Mouse (Mus musculus) central nervous system, embryonic 18 days (tissue): ENCODE data around the gene Srsf6. TPM values are rescaled to one million over a fixed set of nuclear protein-coding genes. Genes with fewer than 3 reads are reported as not detected.

Experiments used
- polyA plus RNA-seq: library from polyadenylated mRNA; depleted of rRNA; stranded (reverse); fragments of >200 nt; gene quantifications from 2 replicates; pipeline ENCODE4 v1.2.3, GENCODE M21; 2012; rRNA removed

The Srsf6 gene
- polyA plus RNA-seq = 295 and 318 TPM in 2 replicates

GRCm38 (mm10) chr2:162931123-162931673, at the start of gene Srsf6:
Srsf6 (plus strand) TSS chr2:162931528.

GRCm38 (mm10) chr2:162943148-162943846, 12.0 kb downstream of the Srsf6 start, which contains the start of gene L3mbtl1:
L3mbtl1 (plus strand) TSS chr2:162943472.

Other genes starting within 250 kb of the Srsf6 start
- gene L3mbtl1, start 11.9 kb downstream of the Srsf6 start, polyA plus RNA-seq = 14.0 and 14.3 TPM in 2 replicates
- 0.09 and 0.13 TPM in 2 replicates for gene Sgk2, start 55.8 kb downstream of the Srsf6 start, polyA plus RNA-seq
- 29.7 and 30.9 TPM in 2 replicates for gene Ift52, start 85.8 kb downstream of the Srsf6 start, polyA plus RNA-seq
- 4.2 and 4.7 TPM in 2 replicates for gene Mybl2, start 123.2 kb downstream of the Srsf6 start, polyA plus RNA-seq
- gene Gtsf1l, start 156.3 kb downstream of the Srsf6 start, polyA plus RNA-seq = 0.07 TPM in 1 of 2 replicates, not detected in the other